In genomic region chr7:127886551-127886950, GRCm38 (mm10) we compare ENCODE assay signal across 33 mouse cellular contexts. TPM values are rescaled to one million over a fixed set of nuclear protein-coding genes. Genes with fewer than 3 reads are reported as not detected.
DNase-seq lines count a peak whose midpoint lies in the region; ATAC-seq and TF ChIP-seq lines count a peak whose summit lies in the region.
"Had no signal": no experiment of that assay in that cellular context is flagged by ENCODE, and none has a peak within 500 bp of the region (broad histone marks: within the 10 kb centered on the region; RNA-seq: fewer than 3 reads in every experiment).

No protein-coding gene starts in this region.

- H3K36me3 ChIP-seq in embryonic facial prominence, embryonic 13.5 days: peaks cover 89% of the 10 kb centered on the region
- peaks cover 100% of the 10 kb centered on the region for H3K36me3 ChIP-seq in embryonic facial prominence, embryonic 10.5 days (replicated peaks)
- peaks cover 92% of the 10 kb centered on the region for H3K36me3 ChIP-seq in heart, embryonic 13.5 days
- peaks cover 85% of the 10 kb centered on the region for H3K36me3 ChIP-seq in liver, embryonic 13.5 days
- peaks cover 52% of the 10 kb centered on the region for H3K36me3 ChIP-seq in liver, embryonic 11.5 days (ENCODE audit: control insufficient read depth, insufficient read depth, low read length)
- peaks cover 99% of the 10 kb centered on the region for H3K36me3 ChIP-seq in G1E (replicated peaks)

- H3K4me3 ChIP-seq in embryonic facial prominence, embryonic 13.5 days: no peak overlapping the region
- no peak overlapping the region for H3K4me3 ChIP-seq in embryonic facial prominence, embryonic 10.5 days
- no peak overlapping the region for H3K4me3 ChIP-seq in heart, embryonic 13.5 days
- H3K4me3 ChIP-seq in liver, embryonic 13.5 days (replicated peaks): no peak overlapping the region
- no peak overlapping the region for H3K4me3 ChIP-seq in liver, embryonic 11.5 days (ENCODE audit: low read depth, low read length)
- peak overlapping the region; percentile 0; the same call in 1 of the 2 replicates for H3K4me3 ChIP-seq in G1E (ENCODE audit: low read depth, low read length)
- H3K4me3 ChIP-seq: embryonic facial prominence, embryonic 12.5 days; hindbrain, embryonic 15.5 days; limb, embryonic 13.5 days; midbrain, embryonic 13.5 days had no signal

- 0 out of 2 replicates have a peak overlapping the region, but pooled peaks have one; percentile 28 for H3K9ac ChIP-seq in embryonic facial prominence, embryonic 13.5 days
- H3K9ac ChIP-seq in heart, embryonic 13.5 days: 0 out of 2 replicates have a peak overlapping the region, but pooled peaks have one; percentile 41
- no peak overlapping the region for H3K9ac ChIP-seq in liver, embryonic 13.5 days
- H3K9ac ChIP-seq in liver, embryonic 11.5 days (ENCODE audit: low read depth, low read length): no peak overlapping the region
- H3K9ac ChIP-seq: embryonic facial prominence, embryonic 12.5 days; hindbrain, embryonic 15.5 days; limb, embryonic 13.5 days; liver, embryonic 14.5 days; lung, embryonic 14.5 days; midbrain, embryonic 13.5 days had no signal

- no peak for DNase-seq in embryonic facial prominence, embryonic 10.5 days (ENCODE audit: low spot score)
- no peak for DNase-seq in heart, adult 9 months (ENCODE audit: low spot score in 2 of 2)
- no peak for DNase-seq in liver, embryonic 13.5 days
- DNase-seq in liver, embryonic 11.5 days (ENCODE audit: low spot score): no peak
- no peak for DNase-seq in G1E (ENCODE audit: low spot score)
- DNase-seq in cerebellum, adult 11 months: no peak
- DNase-seq: adrenal gland, adult 8-10 months; cerebellum, adult 9-10 months; kidney, adult 11 months had no signal

- peaks cover 23% of the 10 kb centered on the region for H3K4me1 ChIP-seq in embryonic facial prominence, embryonic 13.5 days
- H3K4me1 ChIP-seq in embryonic facial prominence, embryonic 10.5 days: peaks cover 22% of the 10 kb centered on the region
- H3K4me1 ChIP-seq in heart, embryonic 13.5 days: peaks cover 48% of the 10 kb centered on the region
- peaks cover 25% of the 10 kb centered on the region for H3K4me1 ChIP-seq in liver, embryonic 13.5 days (replicated peaks)
- peaks cover 9% of the 10 kb centered on the region for H3K4me1 ChIP-seq in liver, embryonic 11.5 days (replicated peaks; ENCODE audit: control insufficient read depth, insufficient read depth, low read length)
- peaks cover 76% of the 10 kb centered on the region for H3K4me1 ChIP-seq in G1E (ENCODE audit: insufficient read depth, low read depth, low read length)

- 91% methylated on average over 6 of the region's 6 CpGs for WGBS in embryonic facial prominence, embryonic 13.5 days
- 95% methylated on average over 6 of the region's 6 CpGs for WGBS in embryonic facial prominence, embryonic 10.5 days
- WGBS in heart, embryonic 13.5 days: 90% methylated on average over 6 of the region's 6 CpGs
- WGBS in liver, embryonic 13.5 days (ENCODE audit: insufficient replicate concordance): 78% methylated on average over 6 of the region's 6 CpGs
- 95% methylated on average over 6 of the region's 6 CpGs for WGBS in liver, embryonic 11.5 days

- no peak overlapping the region for H3K27ac ChIP-seq in embryonic facial prominence, embryonic 13.5 days
- H3K27ac ChIP-seq in embryonic facial prominence, embryonic 10.5 days (replicated peaks): no peak overlapping the region
- no peak overlapping the region for H3K27ac ChIP-seq in heart, embryonic 13.5 days (replicated peaks)
- H3K27ac ChIP-seq in liver, embryonic 13.5 days: peak overlapping the region; percentile 38; the same call in 1 of the 2 replicates
- H3K27ac ChIP-seq in liver, embryonic 11.5 days (ENCODE audit: low read depth, low read length): no peak overlapping the region
- H3K27ac ChIP-seq: embryonic facial prominence, embryonic 12.5 days; hindbrain, embryonic 15.5 days; limb, embryonic 13.5 days; liver, embryonic 14.5 days; midbrain, embryonic 13.5 days had no signal

- no peak for TF ChIP-seq CTCF in G1E (IDR thresholded peaks at IDR 0.05; ENCODE audit: low read depth, low read length)

- H3K4me2 ChIP-seq in embryonic facial prominence, embryonic 13.5 days: no peak overlapping the region
- H3K4me2 ChIP-seq in heart, embryonic 13.5 days: no peak overlapping the region
- no peak overlapping the region for H3K4me2 ChIP-seq in liver, embryonic 13.5 days
- no peak overlapping the region for H3K4me2 ChIP-seq in liver, embryonic 11.5 days
- H3K4me2 ChIP-seq: embryonic facial prominence, embryonic 12.5 days; hindbrain, embryonic 15.5 days; limb, embryonic 13.5 days; lung, embryonic 14.5 days; midbrain, embryonic 13.5 days had no signal

- no peaks in the 10 kb centered on the region for H3K9me3 ChIP-seq in embryonic facial prominence, embryonic 13.5 days
- H3K9me3 ChIP-seq in embryonic facial prominence, embryonic 10.5 days: no peaks in the 10 kb centered on the region
- H3K9me3 ChIP-seq in heart, embryonic 13.5 days: no peaks in the 10 kb centered on the region
- H3K9me3 ChIP-seq in liver, embryonic 13.5 days (replicated peaks): peaks cover 17% of the 10 kb centered on the region
- peaks cover 6% of the 10 kb centered on the region for H3K9me3 ChIP-seq in liver, embryonic 11.5 days (ENCODE audit: control insufficient read depth, low read length)
- no peaks in the 10 kb centered on the region for H3K9me3 ChIP-seq in G1E (replicated peaks)
- H3K9me3 ChIP-seq: embryonic facial prominence, embryonic 12.5 days; hindbrain, embryonic 15.5 days; limb, embryonic 13.5 days; midbrain, embryonic 13.5 days had no signal

- H3K27me3 ChIP-seq in embryonic facial prominence, embryonic 13.5 days: no peaks in the 10 kb centered on the region
- no peaks in the 10 kb centered on the region for H3K27me3 ChIP-seq in embryonic facial prominence, embryonic 10.5 days (replicated peaks; ENCODE audit: low read depth, poor library complexity, severe bottlenecking)
- no peaks in the 10 kb centered on the region for H3K27me3 ChIP-seq in heart, embryonic 13.5 days (replicated peaks)
- H3K27me3 ChIP-seq in liver, embryonic 13.5 days: no peaks in the 10 kb centered on the region
- no peaks in the 10 kb centered on the region for H3K27me3 ChIP-seq in liver, embryonic 11.5 days (replicated peaks; ENCODE audit: control insufficient read depth, insufficient read depth, low read length)
- H3K27me3 ChIP-seq in G1E (ENCODE audit: insufficient read depth, low read length): no peaks in the 10 kb centered on the region
- H3K27me3 ChIP-seq: CH12.LX; embryonic facial prominence, embryonic 12.5 days; hindbrain, embryonic 15.5 days; limb, embryonic 13.5 days; midbrain, embryonic 13.5 days had no signal

- no peak for ATAC-seq in embryonic facial prominence, embryonic 13.5 days (ENCODE audit: insufficient number of reproducible peaks, insufficient read depth, low FRiP score, low TSS enrichment, low read depth)
- no peak for ATAC-seq in heart, embryonic 13.5 days (ENCODE audit: extremely low read depth, insufficient number of reproducible peaks, low FRiP score, low TSS enrichment)
- ATAC-seq in liver, embryonic 13.5 days (ENCODE audit: low read depth): no peak
- no peak for ATAC-seq in liver, embryonic 11.5 days (replicated peaks; ENCODE audit: low FRiP score)
- no peak for ATAC-seq in G1E (ENCODE audit: extremely low read depth, insufficient number of reproducible peaks, low FRiP score, poor library complexity, severe bottlenecking)
- ATAC-seq: forebrain, embryonic 14.5 days; midbrain, embryonic 13.5 days had no signal

RNA-seq across cellular contexts. Expression of gene Prss53, which starts 4.2 kb away (rescaled TPM):
- 1.4 and 1.5 TPM in 2 replicates for polyA plus RNA-seq in embryonic facial prominence, embryonic 13.5 days (2015; fragmentation: Nextera tagmentation; extraction: Ambion mirVana)
- 0.64 and 0.79 TPM in 2 replicates for polyA plus RNA-seq in embryonic facial prominence, embryonic 10.5 days (2016; fragmentation: Nextera tagmentation; extraction: Ambion mirVana)
- 1.4 and 1.5 TPM in 2 replicates for polyA plus RNA-seq in heart, embryonic 13.5 days (2015; fragmentation: Nextera tagmentation; extraction: Ambion mirVana)
- polyA plus RNA-seq in liver, embryonic 13.5 days (2015; fragmentation: Nextera tagmentation; extraction: Ambion mirVana): 0.19 and 0.24 TPM in 2 replicates
- 0.40 and 0.48 TPM in 2 replicates for polyA plus RNA-seq in liver, embryonic 11.5 days (2014; fragmentation: Nextera tagmentation; extraction: Ambion mirVana)
- 0.58 TPM in 1 of 2 replicates, not detected in the other for total RNA-seq in G1E (2014; fragmentation: Nextera tagmentation)
- total RNA-seq in G1E (2017): 0.29 and 0.38 TPM in 2 replicates
- 0.76 and 0.80 TPM in 2 replicates for polyA plus RNA-seq in G1E (2012)
- total RNA-seq: CH12.LX had no signal

RNA-seq across cellular contexts. Expression of gene Gm21974, which starts 8.7 kb away (rescaled TPM):
- polyA plus RNA-seq in embryonic facial prominence, embryonic 13.5 days (2015; fragmentation: Nextera tagmentation; extraction: Ambion mirVana): not detected in 2 replicates
- not detected in 2 replicates for polyA plus RNA-seq in embryonic facial prominence, embryonic 10.5 days (2016; fragmentation: Nextera tagmentation; extraction: Ambion mirVana)
- polyA plus RNA-seq in heart, embryonic 13.5 days (2015; fragmentation: Nextera tagmentation; extraction: Ambion mirVana): not detected in 2 replicates
- not detected in 2 replicates for polyA plus RNA-seq in liver, embryonic 13.5 days (2015; fragmentation: Nextera tagmentation; extraction: Ambion mirVana)
- 0.08 TPM in 1 of 2 replicates, not detected in the other for polyA plus RNA-seq in liver, embryonic 11.5 days (2014; fragmentation: Nextera tagmentation; extraction: Ambion mirVana)
- total RNA-seq in G1E (2014; fragmentation: Nextera tagmentation) (not detected in 2 replicates), G1E (2017) (not detected in 2 replicates)
- not detected in 2 replicates for polyA plus RNA-seq in G1E (2012)
- total RNA-seq: adrenal gland, postnatal 4 days; CH12.LX; ES-E14; gastrocnemius, postnatal 25 days; heart, postnatal 4 days; layer of hippocampus, postnatal 14 days; left cerebral cortex, adult 8-10 months; left cerebral cortex, postnatal 36 days; megakaryocyte-erythroid progenitor cell, adult 5-6 weeks had no signal
- polyA plus RNA-seq: C2C12; embryonic facial prominence, embryonic 12.5 days; forebrain, embryonic 14.5 days; heart, embryonic 16.5 days; hindbrain, embryonic 15.5 days; kidney, embryonic 14.5 days; limb, embryonic 13.5 days; liver, embryonic 14.5 days; lung, embryonic 14.5 days; midbrain, embryonic 13.5 days; small intestine, adult 2 months; stomach, embryonic 14.5 days; testis, adult 2 months had no signal

RNA-seq across cellular contexts. Expression of gene Vkorc1, which starts 8.9 kb away (rescaled TPM):
- polyA plus RNA-seq in embryonic facial prominence, embryonic 13.5 days (2015; fragmentation: Nextera tagmentation; extraction: Ambion mirVana): 136 and 137 TPM in 2 replicates
- 47.6 and 59.1 TPM in 2 replicates for polyA plus RNA-seq in embryonic facial prominence, embryonic 10.5 days (2016; fragmentation: Nextera tagmentation; extraction: Ambion mirVana)
- polyA plus RNA-seq in heart, embryonic 13.5 days (2015; fragmentation: Nextera tagmentation; extraction: Ambion mirVana): 109 and 120 TPM in 2 replicates
- polyA plus RNA-seq in liver, embryonic 13.5 days (2015; fragmentation: Nextera tagmentation; extraction: Ambion mirVana): 86.9 and 89.1 TPM in 2 replicates
- 108 and 110 TPM in 2 replicates for polyA plus RNA-seq in liver, embryonic 11.5 days (2014; fragmentation: Nextera tagmentation; extraction: Ambion mirVana)
- total RNA-seq in G1E (2014; fragmentation: Nextera tagmentation) (53.0 and 68.8 TPM in 2 replicates), G1E (2017) (8.9 and 11.0 TPM in 2 replicates)
- polyA plus RNA-seq in G1E (2012): 12.6 and 16.7 TPM in 2 replicates

RNA-seq across cellular contexts. Expression of gene Zfp668, which starts 9.9 kb away (rescaled TPM):
- 24.9 and 28.2 TPM in 2 replicates for polyA plus RNA-seq in embryonic facial prominence, embryonic 13.5 days (2015; fragmentation: Nextera tagmentation; extraction: Ambion mirVana)
- 42.5 and 49.1 TPM in 2 replicates for polyA plus RNA-seq in embryonic facial prominence, embryonic 10.5 days (2016; fragmentation: Nextera tagmentation; extraction: Ambion mirVana)
- polyA plus RNA-seq in heart, embryonic 13.5 days (2015; fragmentation: Nextera tagmentation; extraction: Ambion mirVana): 9.7 and 10.4 TPM in 2 replicates
- 7.3 and 7.6 TPM in 2 replicates for polyA plus RNA-seq in liver, embryonic 13.5 days (2015; fragmentation: Nextera tagmentation; extraction: Ambion mirVana)
- 15.2 and 15.9 TPM in 2 replicates for polyA plus RNA-seq in liver, embryonic 11.5 days (2014; fragmentation: Nextera tagmentation; extraction: Ambion mirVana)
- total RNA-seq in G1E (2014; fragmentation: Nextera tagmentation): 9.2 and 14.9 TPM in 2 replicates
- 4.2 and 5.7 TPM in 2 replicates for total RNA-seq in G1E (2017)
- 33.9 and 39.5 TPM in 2 replicates for polyA plus RNA-seq in G1E (2012)

RNA-seq across cellular contexts. Expression of gene Zfp646, which starts 10.5 kb away (rescaled TPM):
- 11.4 and 12.3 TPM in 2 replicates for polyA plus RNA-seq in embryonic facial prominence, embryonic 13.5 days (2015; fragmentation: Nextera tagmentation; extraction: Ambion mirVana)
- 19.9 and 21.8 TPM in 2 replicates for polyA plus RNA-seq in embryonic facial prominence, embryonic 10.5 days (2016; fragmentation: Nextera tagmentation; extraction: Ambion mirVana)
- polyA plus RNA-seq in heart, embryonic 13.5 days (2015; fragmentation: Nextera tagmentation; extraction: Ambion mirVana): 5.6 and 6.6 TPM in 2 replicates
- polyA plus RNA-seq in liver, embryonic 13.5 days (2015; fragmentation: Nextera tagmentation; extraction: Ambion mirVana): 3.7 and 5.0 TPM in 2 replicates
- 15.1 and 15.8 TPM in 2 replicates for polyA plus RNA-seq in liver, embryonic 11.5 days (2014; fragmentation: Nextera tagmentation; extraction: Ambion mirVana)
- total RNA-seq in G1E (2014; fragmentation: Nextera tagmentation) (46.8 and 58.5 TPM in 2 replicates), G1E (2017) (42.1 and 45.0 TPM in 2 replicates)
- polyA plus RNA-seq in G1E (2012): 27.9 and 36.7 TPM in 2 replicates

Comparison
In these comparisons a context has a peak if more than half of its experiments do, and no peak if none do; other contexts are left out.
1. H3K9ac ChIP-seq: peak in embryonic facial prominence, embryonic 13.5 days (single experiment) and heart, embryonic 13.5 days (single experiment); none in liver, embryonic 13.5 days (single experiment) and liver, embryonic 11.5 days (single experiment).